Mouse (Mus musculus) bone marrow macrophage, adult 2 months (primary cell): ENCODE measurements around the gene Rbp7.

ENCODE experiments used
- CTCF ChIP-seq: IDR thresholded peaks from 2 replicates; pipeline ENCODE4 v1.5.1; 2012; ENCODE audit warnings: low read depth, mild to moderate bottlenecking, low read length, moderate library complexity
- POLR2A ChIP-seq: IDR thresholded peaks from 2 replicates; pipeline ENCODE4 v1.6.1; 2012; ENCODE audit warnings: mild to moderate bottlenecking, low read depth, low read length, borderline replicate concordance

DNA sequence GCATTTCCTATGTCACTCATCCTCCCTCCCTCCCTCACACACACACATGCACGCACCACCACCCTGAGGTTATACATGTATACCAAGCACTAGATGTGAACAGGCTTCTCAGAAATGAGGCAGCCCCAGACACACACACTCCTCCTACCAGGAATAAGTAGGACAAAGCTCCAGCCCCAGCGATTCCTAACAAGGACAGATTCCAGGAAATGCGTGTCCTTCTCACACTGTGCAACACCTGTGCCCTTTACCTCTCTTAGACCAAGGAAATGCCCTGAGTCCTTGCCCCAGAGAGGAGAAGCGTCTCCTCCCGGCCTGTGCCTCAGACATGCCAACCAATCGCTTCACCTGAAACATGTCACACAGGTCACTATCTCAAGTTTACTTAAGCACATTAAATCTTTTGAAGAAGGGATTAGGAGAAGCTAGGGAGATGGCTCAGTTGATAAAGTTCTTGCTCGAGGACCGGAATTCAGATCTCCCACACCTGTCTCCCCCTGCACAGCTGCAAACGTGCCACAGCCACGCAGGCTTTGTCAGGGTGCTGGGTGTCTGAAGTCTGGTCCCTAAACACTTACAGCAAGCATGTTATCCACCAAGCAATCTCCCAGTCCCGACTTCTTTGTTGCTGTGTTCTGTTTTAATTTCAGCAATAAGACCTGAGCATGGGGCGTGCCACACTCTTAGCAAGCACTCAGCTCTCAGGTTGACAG is 53.7 kb downstream of the Rbp7 start:
- TF ChIP-seq CTCF (no peak), POLR2A (no peak)
